Mouse (Mus musculus): ENCODE data around the gene Galnt10.

GRCm38 (mm10) chr11:57708174-57709154, 63.2 kb downstream of the Galnt10 start:
- TF ChIP-seq TAL1 (IDR thresholded peaks at IDR 0.05; ENCODE audit: low read length) = no peak
- no peak for TF ChIP-seq GATA1 (IDR thresholded peaks at IDR 0.05; ENCODE audit: low read length)

Measured in erythroblast, embryonic 14.5 days (primary cell).